Mouse (Mus musculus): Measurements from ENCODE around the gene 2610008E11Rik.
"Not testable (repeated sequence)": the region's sequence is repeated elsewhere in the genome, so short reads cannot be mapped to it uniquely, and the experiment has no call there.

2610008E11Rik gene

DNA sequence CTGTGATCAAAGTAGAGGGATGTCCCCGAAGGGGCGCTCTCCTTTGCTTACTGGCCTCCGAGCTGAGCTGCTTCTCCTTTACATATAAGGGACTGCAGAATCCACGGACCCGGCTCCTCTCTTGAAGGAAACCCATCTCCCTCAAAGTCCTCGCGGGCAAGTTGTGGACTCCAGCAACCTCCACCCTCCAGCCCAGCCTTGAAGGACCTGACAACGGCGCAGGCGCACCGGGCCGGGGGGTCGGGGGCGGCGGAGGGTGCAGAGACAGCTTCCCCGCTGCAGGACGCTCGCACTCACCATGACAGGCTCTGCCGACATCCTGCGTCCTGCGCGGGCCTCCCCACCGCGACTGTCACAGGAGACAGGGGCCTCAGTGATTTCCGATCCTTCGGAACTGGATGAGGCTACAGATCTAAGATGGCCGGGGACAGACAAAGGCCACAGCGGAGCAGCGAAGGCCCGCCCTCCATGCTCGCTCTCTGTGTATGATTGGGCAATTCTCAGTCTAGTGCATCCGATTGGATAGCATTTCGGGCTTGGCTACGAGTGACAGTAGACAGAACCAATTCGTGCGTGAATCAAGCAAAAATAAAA is at the start of gene 2610008E11Rik:
2610008E11Rik (minus strand) TSS at position 440 of the 594 bp plus-strand sequence.
- in situ Hi-C loops (cut with MboI, MseI) = no loop called here

DNA sequence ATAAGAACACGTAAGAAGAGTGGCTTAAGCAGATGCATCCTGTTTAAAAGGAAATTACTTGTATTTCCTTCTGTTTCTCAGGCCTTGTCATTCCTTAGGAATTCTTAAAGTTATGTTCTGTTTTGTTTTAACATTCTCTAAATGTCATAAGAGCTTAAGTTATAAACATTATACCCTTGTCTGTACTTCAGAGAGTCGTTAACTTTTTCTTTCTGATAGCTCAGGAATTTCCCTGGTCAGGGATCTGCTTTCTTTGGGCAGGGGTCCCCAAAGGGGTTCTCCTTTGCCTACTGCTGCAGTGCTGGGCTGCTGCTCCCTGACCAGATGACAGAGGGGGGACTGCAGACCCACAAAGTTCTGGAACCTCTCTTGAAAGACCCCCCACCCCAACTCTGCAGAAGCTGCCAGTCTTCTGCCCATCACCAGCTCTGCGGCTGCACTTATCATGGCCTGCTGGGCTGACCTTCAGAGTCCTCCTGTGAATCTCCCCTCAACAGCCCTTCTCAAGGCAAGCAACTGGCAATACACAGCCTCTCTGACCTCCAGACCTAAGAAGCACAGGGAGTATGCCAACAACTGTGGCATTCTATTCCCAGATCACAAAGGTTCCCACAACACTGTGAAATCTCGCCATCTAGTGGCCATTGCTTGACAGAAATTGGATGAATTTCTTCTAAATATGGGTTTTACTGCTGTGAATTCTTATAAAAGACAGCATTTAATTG is 18.9 kb upstream of the 2610008E11Rik start:
- in situ Hi-C loops (cut with MboI, MseI) = loop anchor here (5.0 kb wide), 1 partner anchor 359 kb away; no protein-coding TSS in a partner anchor

GRCm38 (mm10) chr10:79115085-79115484 is 17.7 kb upstream of the 2610008E11Rik start:
- in situ Hi-C loops (cut with MboI, MseI) = loop anchor here (5.0 kb wide), 1 partner anchor 358 kb away; no protein-coding TSS in a partner anchor

DNA sequence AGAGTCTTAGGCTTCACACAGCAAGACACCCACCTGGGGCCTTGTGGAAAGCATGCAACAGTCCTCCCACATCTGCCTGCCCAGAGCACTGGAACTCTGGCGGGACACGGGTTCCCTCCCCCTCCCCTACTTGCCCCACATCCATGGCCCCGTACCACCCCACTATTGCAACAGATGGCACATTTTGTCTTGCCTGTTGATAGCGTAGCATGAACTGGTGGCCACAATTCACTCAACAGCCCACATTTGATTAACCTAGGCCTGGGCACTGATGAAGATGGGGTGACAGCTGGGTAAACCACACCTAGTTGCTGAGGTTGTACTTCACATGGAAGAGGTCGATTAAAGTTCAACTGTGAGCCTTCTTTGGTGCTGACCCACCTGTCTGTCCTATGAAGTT is 13.1 kb upstream of the 2610008E11Rik start:
- in situ Hi-C loops (cut with MboI, MseI) = no loop called here

- in situ Hi-C loops (cut with MboI, MseI) = no loop called here
These were observed 11.8 kb upstream of the 2610008E11Rik start for GRCm38 (mm10) chr10:79109156-79109555.

GRCm38 (mm10) chr10:79107531-79107930 is 10.1 kb upstream of the 2610008E11Rik start:
- in situ Hi-C loops (cut with MboI, MseI) = no loop called here

DNA sequence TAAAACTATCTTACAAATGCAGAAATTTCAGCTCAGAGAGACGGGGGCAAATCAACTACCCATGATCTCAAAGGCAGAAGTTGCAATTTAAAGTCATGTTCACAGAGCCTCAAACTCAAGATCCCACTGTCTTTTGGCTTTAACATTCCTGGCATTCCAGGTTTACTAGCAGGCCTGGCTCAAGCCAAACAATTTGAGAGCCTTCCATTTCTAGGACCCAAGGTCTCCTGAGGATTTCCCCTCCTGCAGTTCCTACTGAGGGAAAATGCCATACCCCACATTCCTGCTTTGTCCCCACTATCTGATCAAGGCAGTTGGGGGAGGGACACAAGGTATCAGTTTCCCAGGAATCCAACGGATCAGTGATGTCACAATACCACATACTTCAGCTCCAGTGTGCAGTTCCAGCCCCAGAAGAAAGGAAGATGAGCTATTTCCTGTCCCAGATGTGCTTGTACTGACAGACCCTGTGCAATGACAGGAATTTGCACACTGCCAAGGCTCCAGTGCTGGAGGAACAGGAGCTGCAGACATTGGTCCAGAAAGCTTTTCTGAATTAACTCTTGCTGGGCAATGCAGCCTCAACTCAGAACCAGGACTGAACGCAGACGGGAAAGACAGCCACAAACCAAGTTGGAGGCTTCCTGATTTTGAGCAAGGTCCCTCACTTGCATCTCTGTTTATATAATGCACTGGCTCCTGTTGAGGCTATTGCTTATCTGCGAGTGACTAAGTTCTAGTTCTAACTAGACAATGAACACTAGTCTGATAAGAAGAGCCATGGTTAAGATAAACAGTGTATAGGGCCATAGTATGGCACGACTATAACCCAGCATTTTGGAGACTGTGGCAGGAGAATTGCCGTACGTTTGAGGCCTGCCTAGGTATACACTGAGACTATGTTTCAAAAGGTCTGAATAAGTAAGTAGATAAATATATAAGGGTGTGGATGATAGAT is 9.2 kb upstream of the 2610008E11Rik start:
- in situ Hi-C loops (cut with MboI, MseI) = no loop called here

GRCm38 (mm10) chr10:79096706-79097105 is 694 bp downstream of the 2610008E11Rik start:
- in situ Hi-C loops (cut with MboI, MseI) = no loop called here

- in situ Hi-C loops (cut with MboI, MseI) = no loop called here
These were observed 5.7 kb downstream of the 2610008E11Rik start for GRCm38 (mm10) chr10:79091731-79092130.

GRCm38 (mm10) chr10:79089000-79089399 is 8.4 kb downstream of the 2610008E11Rik start:
- in situ Hi-C loops (cut with MboI, MseI) = no loop called here

- in situ Hi-C loops (cut with MboI, MseI) = no loop called here
These were observed 10.8 kb downstream of the 2610008E11Rik start for GRCm38 (mm10) chr10:79086577-79086976.

- in situ Hi-C loops (cut with MboI, MseI) = not testable (repeated sequence)
These were observed 40.0 kb downstream of the 2610008E11Rik start for GRCm38 (mm10) chr10:79057370-79057769.

GRCm38 (mm10) chr10:79042457-79042856 is 54.9 kb downstream of the 2610008E11Rik start:
- in situ Hi-C loops (cut with MboI, MseI) = not testable (repeated sequence)

- in situ Hi-C loops (cut with MboI, MseI) = no loop called here
These were observed 69.0 kb downstream of the 2610008E11Rik start, which contains the start of gene Olfr57 for GRCm38 (mm10) chr10:79028441-79028840. Gene Olfr57, plus strand, starts transcription at chr10:79028741.

All from regulatory T cell (primary cell).